Mouse (Mus musculus) heart, adult 2 months (tissue): ENCODE data around the gene Krcc1.

Source experiments
- CTCF ChIP-seq: fragments of 200-600 bp; IDR thresholded peaks from 2 replicates; pipeline ENCODE4 v1.8.1; 2022; ENCODE audit warnings: antibody characterized with exemption, mild to moderate bottlenecking, moderate library complexity
- POLR2A ChIP-seq: fragments of 200-500 bp; IDR thresholded peaks from 2 replicates; pipeline ENCODE4 v1.6.1; 2011; ENCODE audit warnings: mild to moderate bottlenecking, low read depth, low read length, control low read depth; ENCODE audit not compliant: insufficient read depth

DNA sequence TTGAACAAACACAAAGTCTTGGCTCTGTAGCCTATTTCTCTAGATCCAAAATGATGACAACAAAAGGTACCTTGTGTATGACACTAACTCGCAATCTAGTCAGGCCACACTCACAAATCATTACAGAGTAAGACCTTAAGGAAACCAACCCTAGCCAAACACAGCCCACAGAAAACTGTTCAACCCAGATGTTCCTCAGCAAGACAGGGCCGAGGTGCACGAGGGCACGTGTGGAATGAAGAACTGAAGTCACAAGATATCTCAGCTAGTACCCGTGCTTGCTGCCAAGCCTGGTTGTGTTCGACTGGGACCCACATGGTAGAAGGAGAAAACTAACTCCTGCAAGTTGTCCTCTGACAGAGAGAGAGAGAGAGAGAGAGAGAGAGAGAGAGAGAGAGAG lies 58.4 kb downstream of the Krcc1 start:
- TF ChIP-seq CTCF (no peak), POLR2A (no peak)
